ENCODE assay signal across 21 mouse cellular contexts in genomic region chr1:178712189-178712873, GRCm38 (mm10).
DNase-seq lines count a peak whose midpoint lies in the region; ATAC-seq lines count a peak whose summit lies in the region.
"Had no signal": no experiment of that assay in that cellular context is flagged by ENCODE, and none has a peak within 500 bp of the region (broad histone marks: within the 10 kb centered on the region; RNA-seq: fewer than 3 reads in every experiment).

No protein-coding gene starts in this region.

- no peaks in the 10 kb centered on the region for H3K27me3 ChIP-seq in liver, embryonic 13.5 days
- no peaks in the 10 kb centered on the region for H3K27me3 ChIP-seq in stomach, embryonic 15.5 days (replicated peaks)
- H3K27me3 ChIP-seq in kidney, embryonic 14.5 days (ENCODE audit: control insufficient read depth, insufficient read depth, low read length) = no peaks in the 10 kb centered on the region
- H3K27me3 ChIP-seq: embryonic facial prominence, embryonic 15.5 days; forebrain, embryonic 12.5 days; midbrain, embryonic 12.5 days; neural tube, embryonic 15.5 days had no signal

- no peak overlapping the region for H3K9ac ChIP-seq in liver, embryonic 13.5 days
- H3K9ac ChIP-seq in stomach, embryonic 15.5 days = no peak overlapping the region
- H3K9ac ChIP-seq in kidney, embryonic 14.5 days (ENCODE audit: low read depth, low read length) = no peak overlapping the region
- H3K9ac ChIP-seq: embryonic facial prominence, embryonic 15.5 days; forebrain, embryonic 12.5 days; midbrain, embryonic 12.5 days; neural tube, embryonic 15.5 days had no signal

- peak overlapping the region; percentile 75 for H3K27ac ChIP-seq in liver, embryonic 13.5 days
- H3K27ac ChIP-seq in stomach, embryonic 15.5 days = no peak overlapping the region
- H3K27ac ChIP-seq in kidney, embryonic 14.5 days (ENCODE audit: low read depth, low read length) = no peak overlapping the region
- H3K27ac ChIP-seq: embryonic facial prominence, embryonic 15.5 days; forebrain, embryonic 12.5 days; layer of hippocampus, adult 2 months; midbrain, embryonic 12.5 days; neural tube, embryonic 15.5 days had no signal

- H3K4me2 ChIP-seq in liver, embryonic 13.5 days = peak overlapping the region; percentile 38
- H3K4me2 ChIP-seq in stomach, embryonic 15.5 days = no peak overlapping the region
- H3K4me2 ChIP-seq in kidney, embryonic 14.5 days (replicated peaks; ENCODE audit: low read depth, low read length) = no peak overlapping the region
- H3K4me2 ChIP-seq: embryonic facial prominence, embryonic 15.5 days; forebrain, embryonic 12.5 days; midbrain, embryonic 12.5 days; neural tube, embryonic 15.5 days had no signal

- peaks cover 56% of the 10 kb centered on the region for H3K4me1 ChIP-seq in liver, embryonic 13.5 days (replicated peaks)
- H3K4me1 ChIP-seq in stomach, embryonic 15.5 days = no peaks in the 10 kb centered on the region
- H3K4me1 ChIP-seq in kidney, embryonic 14.5 days (ENCODE audit: control insufficient read depth, insufficient read depth, low read length) = peaks cover 12% of the 10 kb centered on the region; the same call in 1 of the 2 replicates
- H3K4me1 ChIP-seq: embryonic facial prominence, embryonic 15.5 days; forebrain, embryonic 12.5 days; midbrain, embryonic 12.5 days had no signal

- DNase-seq in adrenal gland, adult 2 months = peak; percentile 4
- DNase-seq in adrenal gland, postnatal 36 days = no peak
- peak; percentile 3 to 9 for DNase-seq in spleen, postnatal 36 days (ENCODE audit: low spot score in 2 of 2)
- DNase-seq in spleen, postnatal 4 days (ENCODE audit: low spot score in 2 of 2) = no peak
- DNase-seq in liver, embryonic 13.5 days = peak; percentile 73
- DNase-seq in neural tube, embryonic 10.5 days (ENCODE audit: extremely low spot score, low spot score) = no peak
- DNase-seq: adrenal gland, postnatal 10 days; cerebellum, adult 8-10 months; embryo, embryonic 11 days; gastrocnemius, postnatal 36 days; kidney, postnatal 10 days; lung, postnatal 14 days; thymus, postnatal 4 days had no signal

- H3K36me3 ChIP-seq in liver, embryonic 13.5 days = no peaks in the 10 kb centered on the region
- no peaks in the 10 kb centered on the region for H3K36me3 ChIP-seq in stomach, embryonic 15.5 days
- H3K36me3 ChIP-seq in kidney, embryonic 14.5 days (ENCODE audit: control insufficient read depth, insufficient read depth, low read length) = peaks cover 3% of the 10 kb centered on the region; the same call in 1 of the 2 replicates
- H3K36me3 ChIP-seq: forebrain, embryonic 12.5 days; midbrain, embryonic 12.5 days; neural tube, embryonic 15.5 days had no signal

- no peaks in the 10 kb centered on the region for H3K9me3 ChIP-seq in liver, embryonic 13.5 days (replicated peaks)
- no peaks in the 10 kb centered on the region for H3K9me3 ChIP-seq in stomach, embryonic 15.5 days
- no peaks in the 10 kb centered on the region for H3K9me3 ChIP-seq in kidney, embryonic 14.5 days (ENCODE audit: control insufficient read depth, low read length)
- H3K9me3 ChIP-seq: embryonic facial prominence, embryonic 15.5 days; forebrain, embryonic 12.5 days; midbrain, embryonic 12.5 days; neural tube, embryonic 15.5 days had no signal

- H3K4me3 ChIP-seq in liver, embryonic 13.5 days (replicated peaks) = no peak overlapping the region
- no peak overlapping the region for H3K4me3 ChIP-seq in stomach, embryonic 15.5 days (replicated peaks)
- H3K4me3 ChIP-seq in kidney, embryonic 14.5 days (ENCODE audit: low read length) = no peak overlapping the region
- H3K4me3 ChIP-seq: embryonic facial prominence, embryonic 15.5 days; forebrain, embryonic 12.5 days; layer of hippocampus, adult 2 months; midbrain, embryonic 12.5 days; neural tube, embryonic 15.5 days had no signal

- WGBS in liver, embryonic 13.5 days (ENCODE audit: insufficient replicate concordance) = 28% methylated on average over 9 of the region's 9 CpGs
- 77% methylated on average over 9 of the region's 9 CpGs for WGBS in stomach, embryonic 15.5 days
- WGBS in kidney, embryonic 14.5 days = 85% methylated on average over 9 of the region's 9 CpGs

- ATAC-seq in liver, embryonic 13.5 days (ENCODE audit: low read depth) = peak; percentile 98
- peak; percentile 82; the same call in 1 of the 2 replicates for ATAC-seq in stomach, embryonic 15.5 days (ENCODE audit: insufficient read depth, low FRiP score, low read depth)
- no peak for ATAC-seq in kidney, embryonic 14.5 days (ENCODE audit: low FRiP score, low TSS enrichment)
- ATAC-seq: CD4-positive, CD25-positive, alpha-beta regulatory T cell, adult 4 months had no signal

Comparison
In these comparisons a context has a peak if more than half of its experiments do, and no peak if none do; other contexts are left out.
1. DNase-seq: peak in adrenal gland, adult 2 months (single experiment), spleen, postnatal 36 days (2 of 2) and liver, embryonic 13.5 days (single experiment); none in adrenal gland, postnatal 36 days (0 of 2), spleen, postnatal 4 days (0 of 2) and neural tube, embryonic 10.5 days (single experiment).